Mouse (Mus musculus): ENCODE results near the gene 4931429L15Rik.
"Not testable (repeated sequence)": the region's sequence is repeated elsewhere in the genome, so short reads cannot be mapped to it uniquely, and the experiment has no call there.

The 4931429L15Rik gene

GRCm38 (mm10) chr9:46319886-46320285, at the start of gene 4931429L15Rik:
TSS of gene 4931429L15Rik (minus strand) at chr9:46319986.
- DNase-seq (ENCODE audit: low spot score) = not testable (repeated sequence)

GRCm38 (mm10) chr9:46362459-46362858, 42.7 kb upstream of the 4931429L15Rik start:
- DNase-seq (ENCODE audit: low spot score) = no peak

- DNase-seq (ENCODE audit: low spot score) = no peak
Observed at GRCm38 (mm10) chr9:46361461-46362111, 41.8 kb upstream of the 4931429L15Rik start.

- peak; percentile 21 for DNase-seq (ENCODE audit: low spot score)
Observed at GRCm38 (mm10) chr9:46353992-46354391, 34.2 kb upstream of the 4931429L15Rik start.

- DNase-seq (ENCODE audit: low spot score) = no peak
Observed at GRCm38 (mm10) chr9:46353330-46353724, 33.5 kb upstream of the 4931429L15Rik start.

- no peak for DNase-seq (ENCODE audit: low spot score)
Observed at GRCm38 (mm10) chr9:46352651-46353329, 33.0 kb upstream of the 4931429L15Rik start.

- DNase-seq (ENCODE audit: low spot score) = no peak
Observed at GRCm38 (mm10) chr9:46350451-46350981, 30.7 kb upstream of the 4931429L15Rik start.

GRCm38 (mm10) chr9:46345887-46346665, 26.3 kb upstream of the 4931429L15Rik start:
- DNase-seq (ENCODE audit: low spot score) = no peak

- no peak for DNase-seq (ENCODE audit: low spot score)
Observed at GRCm38 (mm10) chr9:46339051-46339652, 19.4 kb upstream of the 4931429L15Rik start.

GRCm38 (mm10) chr9:46338384-46338783, 18.6 kb upstream of the 4931429L15Rik start:
- DNase-seq (ENCODE audit: low spot score) = no peak

GRCm38 (mm10) chr9:46337852-46338291, 18.1 kb upstream of the 4931429L15Rik start:
- DNase-seq (ENCODE audit: low spot score) = no peak

GRCm38 (mm10) chr9:46337331-46337730, 17.5 kb upstream of the 4931429L15Rik start:
- no peak for DNase-seq (ENCODE audit: low spot score)

- DNase-seq (ENCODE audit: low spot score) = not testable (repeated sequence)
Observed at GRCm38 (mm10) chr9:46336294-46336693, 16.5 kb upstream of the 4931429L15Rik start.

GRCm38 (mm10) chr9:46335461-46335995, 15.7 kb upstream of the 4931429L15Rik start:
- no peak for DNase-seq (ENCODE audit: low spot score)

- DNase-seq (ENCODE audit: low spot score) = no peak
Observed at GRCm38 (mm10) chr9:46334471-46335025, 14.8 kb upstream of the 4931429L15Rik start.

- DNase-seq (ENCODE audit: low spot score) = no peak
Observed at GRCm38 (mm10) chr9:46331301-46331700, 11.5 kb upstream of the 4931429L15Rik start.

GRCm38 (mm10) chr9:46330586-46330895, 10.8 kb upstream of the 4931429L15Rik start:
- no peak for DNase-seq (ENCODE audit: low spot score)

- no peak for DNase-seq (ENCODE audit: low spot score)
Observed at GRCm38 (mm10) chr9:46329801-46330585, 10.2 kb upstream of the 4931429L15Rik start.

GRCm38 (mm10) chr9:46329250-46329648, 9.5 kb upstream of the 4931429L15Rik start:
- no peak for DNase-seq (ENCODE audit: low spot score)

GRCm38 (mm10) chr9:46328572-46329249, 8.9 kb upstream of the 4931429L15Rik start:
- no peak for DNase-seq (ENCODE audit: low spot score)

Measured in T-cell, adult 2 months (primary cell).